Mouse (Mus musculus) liver, adult 2 months (tissue): ENCODE data around the gene Cdkal1.

Experiments
- CTCF ChIP-seq: fragments of 200-500 bp; IDR thresholded peaks from 2 replicates; pipeline ENCODE4 v1.5.1; 2011; ENCODE audit warnings: low read depth, low read length, control low read depth
- POLR2A ChIP-seq: fragments of 200-500 bp; IDR thresholded peaks from 2 replicates; pipeline ENCODE4 v1.6.1; 2011; ENCODE audit warnings: low read length, control low read depth; ENCODE audit not compliant: insufficient read depth; ENCODE audit errors: extremely low read depth

GRCm38 (mm10) chr13:29190548-29190947 lies 664.9 kb downstream of the Cdkal1 start:
- TF ChIP-seq CTCF = no peak
- no peak for TF ChIP-seq POLR2A
